Comparison of ENCODE assay signal across 8 mouse cellular contexts in genomic region chr2:48814223-48815038, GRCm38 (mm10). TPM values are rescaled to one million over a fixed set of nuclear protein-coding genes. Genes with fewer than 3 reads are reported as not detected.
DNase-seq lines count a peak whose midpoint lies in the region; ATAC-seq lines count a peak whose summit lies in the region.

No protein-coding gene starts in this region.

- H3K27me3 ChIP-seq in hindbrain, embryonic 10.5 days (ENCODE audit: insufficient read depth, poor library complexity, severe bottlenecking), result no peaks in the 10 kb centered on the region

- no peaks in the 10 kb centered on the region for H3K36me3 ChIP-seq in hindbrain, embryonic 10.5 days

- H3K27ac ChIP-seq in hindbrain, embryonic 10.5 days, result peak overlapping the region; percentile 97

- ATAC-seq in frontal cortex, adult (ENCODE audit: low TSS enrichment), result peak; percentile 47

- no peaks in the 10 kb centered on the region for H3K9me3 ChIP-seq in hindbrain, embryonic 10.5 days

- H3K4me3 ChIP-seq in hindbrain, embryonic 10.5 days, result peak overlapping the region; percentile 83

- peaks cover 28% of the 10 kb centered on the region for H3K4me1 ChIP-seq in hindbrain, embryonic 10.5 days (replicated peaks)

- peak; percentile 61 for DNase-seq in Muller cell, postnatal 12 days (ENCODE audit: inconsistent ontology term)
- DNase-seq in cerebellum, adult 18-20 months, result peak; percentile 51 to 67
- DNase-seq in hindbrain, embryonic 10.5 days (ENCODE audit: low spot score), result peak; percentile 58
- DNase-seq in left cerebral cortex, adult 11 months (ENCODE audit: low spot score), result peak; percentile 12
- DNase-seq in lung, postnatal 25 days (ENCODE audit: low spot score), result peak; percentile 38
- peak; percentile 9 for DNase-seq in retina, postnatal 7 days (ENCODE audit: low read depth, low spot score)
- peak; percentile 13 for DNase-seq in urinary bladder, postnatal 10 days (ENCODE audit: low spot score)

- under 1% methylated on average over 76 of the region's 76 CpGs for WGBS in hindbrain, embryonic 10.5 days

RNA-seq across cellular contexts. Expression of gene Acvr2a, which starts 0.5 kb away (rescaled TPM):
- 22.0 and 22.9 TPM in 2 replicates for polyA plus RNA-seq in hindbrain, embryonic 10.5 days (2016; fragmentation: Nextera tagmentation; extraction: Ambion mirVana)

Comparison
In these comparisons a context has a peak if more than half of its experiments do, and no peak if none do; other contexts are left out.
1. Peak in every context shown above with its lines: DNase-seq, ATAC-seq, H3K4me3 ChIP-seq and H3K27ac ChIP-seq.
2. DNase-seq: peak in every context shown above with its lines; median percentile 61 in Muller cell, postnatal 12 days; 59 in cerebellum, adult 18-20 months; 58 in hindbrain, embryonic 10.5 days; 38 in lung, postnatal 25 days; 13 in urinary bladder, postnatal 10 days; 12 in left cerebral cortex, adult 11 months; 9 in retina, postnatal 7 days.